In the genomic region with DNA sequence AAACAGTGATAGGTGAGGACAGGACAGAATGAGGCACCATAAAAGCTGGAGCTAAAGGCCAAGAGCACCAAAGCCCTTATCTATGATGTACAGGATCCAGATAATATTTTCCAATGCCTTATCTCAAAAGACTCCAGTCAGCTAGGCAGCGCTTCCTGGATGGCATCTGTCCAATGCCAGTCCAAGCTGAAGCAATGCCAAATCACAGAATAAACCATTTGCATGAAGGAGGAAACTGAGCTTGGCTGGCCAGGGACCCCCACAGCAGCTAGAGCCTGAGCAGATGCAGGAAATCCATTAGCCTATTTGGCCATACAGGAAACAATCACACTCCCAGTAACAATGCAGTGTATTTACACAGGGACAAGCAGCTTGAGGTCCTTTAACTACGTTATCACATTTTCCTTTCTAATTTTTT, we compare ENCODE assay signal across 8 mouse cellular contexts. TPM values are rescaled to one million over a fixed set of nuclear protein-coding genes. Genes with fewer than 3 reads are reported as not detected.
DNase-seq lines count a peak whose midpoint lies in the region; ATAC-seq and TF ChIP-seq lines count a peak whose summit lies in the region.

No protein-coding gene starts in this region.

- TF ChIP-seq CTCF in lung, adult 2 months (IDR thresholded peaks at IDR 0.05; ENCODE audit: insufficient read depth, low read length), result no peak

- 19% methylated on average over 2 of the region's 2 CpGs for WGBS in lung, adult 2 months
- 85% methylated on average over 2 of the region's 2 CpGs for WGBS in forebrain, embryonic 11.5 days

- H3K4me3 ChIP-seq in lung, adult 2 months (replicated peaks; ENCODE audit: extremely low read depth, low read depth, low read length), result no peak overlapping the region
- H3K4me3 ChIP-seq in forebrain, embryonic 11.5 days (ENCODE audit: low read depth, low read length), result no peak overlapping the region

- no peak for ATAC-seq in forebrain, embryonic 11.5 days (replicated peaks; ENCODE audit: low FRiP score)

- TF ChIP-seq POLR2A in lung, adult 2 months (IDR thresholded peaks at IDR 0.05; ENCODE audit: borderline replicate concordance, extremely low read depth, low read depth, low read length), result no peak

- no peak overlapping the region for H3K27ac ChIP-seq in forebrain, embryonic 11.5 days (ENCODE audit: low read depth, low read length)

- H3K27me3 ChIP-seq in forebrain, embryonic 11.5 days (ENCODE audit: control insufficient read depth, insufficient read depth, low read length), result no peaks in the 10 kb centered on the region

- intact Hi-C loops in heart, postnatal 10 days (cut with DNase I), result no loop called here

- no peak overlapping the region for H3K9ac ChIP-seq in forebrain, embryonic 11.5 days (ENCODE audit: low read length)

- DNase-seq in layer of hippocampus, postnatal 10 days (ENCODE audit: low spot score in 2 of 2), result peak; percentile 5 to 18
- no peak for DNase-seq in layer of hippocampus, adult 9-10 months (ENCODE audit: low spot score)
- DNase-seq in adrenal gland, postnatal 14 days, result peak; percentile 72
- peak; percentile 57 to 58 for DNase-seq in heart, postnatal 10 days
- peak; percentile 46 for DNase-seq in lung, adult 2 months
- DNase-seq in forebrain, embryonic 11.5 days (ENCODE audit: low spot score), result no peak
- DNase-seq in thymus, postnatal 14 days, result no peak
- no peak for DNase-seq in cerebellum, postnatal 36 days

- H3K4me2 ChIP-seq in forebrain, embryonic 11.5 days (ENCODE audit: low read depth, low read length, severe bottlenecking), result no peak overlapping the region

- H3K9me3 ChIP-seq in forebrain, embryonic 11.5 days (ENCODE audit: control insufficient read depth, low read length), result no peaks in the 10 kb centered on the region

- H3K36me3 ChIP-seq in forebrain, embryonic 11.5 days (ENCODE audit: control insufficient read depth, insufficient read depth, low read length), result no peaks in the 10 kb centered on the region

- H3K4me1 ChIP-seq in lung, adult 2 months (ENCODE audit: control insufficient read depth, insufficient read depth, low read length), result peaks cover 10% of the 10 kb centered on the region
- H3K4me1 ChIP-seq in forebrain, embryonic 11.5 days (replicated peaks; ENCODE audit: control insufficient read depth, insufficient read depth, low read length), result no peaks in the 10 kb centered on the region

RNA-seq across cellular contexts. Expression of gene Ipp, which starts 16.2 kb away (rescaled TPM):
- 10 to 100 TPM; 20.2 to 20.8 TPM for total RNA-seq in layer of hippocampus, postnatal 10 days (2021)
- total RNA-seq in adrenal gland, postnatal 14 days (2021), result 13.2 and 14.5 TPM in 2 replicates
- 10 to 100 TPM; 15.1 to 17.1 TPM for total RNA-seq in heart, postnatal 10 days (2021)
- polyA plus RNA-seq in lung, adult 2 months (2012; rRNA removed), result 1.4 and 2.5 TPM in 2 replicates
- 8.1 and 8.8 TPM in 2 replicates for polyA plus RNA-seq in forebrain, embryonic 11.5 days (2014; fragmentation: Nextera tagmentation; extraction: Ambion mirVana)

RNA-seq across cellular contexts. Expression of gene Mast2, which starts 27.1 kb away (rescaled TPM):
- total RNA-seq in layer of hippocampus, postnatal 10 days (2021), result 100 to 1,000 TPM; 110 to 133 TPM
- total RNA-seq in adrenal gland, postnatal 14 days (2021), result 38.9 and 44.3 TPM in 2 replicates
- 10 to 100 TPM; 90.2 to 97.5 TPM for total RNA-seq in heart, postnatal 10 days (2021)
- 58.5 and 63.0 TPM in 2 replicates for polyA plus RNA-seq in lung, adult 2 months (2012; rRNA removed)
- polyA plus RNA-seq in forebrain, embryonic 11.5 days (2014; fragmentation: Nextera tagmentation; extraction: Ambion mirVana), result 37.6 and 44.1 TPM in 2 replicates

Comparison
In these comparisons a context has a peak if more than half of its experiments do, and no peak if none do; other contexts are left out.
1. DNase-seq: peak in layer of hippocampus, postnatal 10 days (2 of 2), adrenal gland, postnatal 14 days (single experiment), heart, postnatal 10 days (2 of 2) and lung, adult 2 months (single experiment); none in layer of hippocampus, adult 9-10 months (single experiment), forebrain, embryonic 11.5 days (single experiment), thymus, postnatal 14 days (single experiment) and cerebellum, postnatal 36 days (0 of 2).